Mouse (Mus musculus) ZHBTc4 (cell line): ENCODE measurements around the gene Iqschfp.

ENCODE experiments used
- DNase-seq: peaks from one replicate; pipeline ENCODE4 v3.0.0-alpha.2; 2011; ENCODE audit warnings: low read depth, low spot score

Gene Iqschfp

GRCm38 (mm10) chr3:67892026-67892705 lies at the start of gene Iqschfp, which contains the start of gene Iqcj:
TSS of gene Iqschfp (plus strand) at chr3:67892232.
TSS of gene Iqcj (plus strand) at chr3:67892220.
- no peak for DNase-seq

GRCm38 (mm10) chr3:67852397-67852796 lies 39.6 kb upstream of the Iqschfp start:
- no peak for DNase-seq

GRCm38 (mm10) chr3:67861524-67861923 lies 30.5 kb upstream of the Iqschfp start:
- no peak for DNase-seq

- DNase-seq = no peak
Observed at GRCm38 (mm10) chr3:67867420-67868065, 24.5 kb upstream of the Iqschfp start.

GRCm38 (mm10) chr3:67869424-67869823 lies 22.6 kb upstream of the Iqschfp start:
- DNase-seq = no peak

- no peak for DNase-seq
Observed at GRCm38 (mm10) chr3:67877253-67877652, 14.8 kb upstream of the Iqschfp start.

- DNase-seq = no peak
Observed at GRCm38 (mm10) chr3:67884335-67884734, 7.7 kb upstream of the Iqschfp start.

- no peak for DNase-seq
Observed at GRCm38 (mm10) chr3:67886176-67886575, 5.9 kb upstream of the Iqschfp start.

- DNase-seq = no peak
Observed at GRCm38 (mm10) chr3:67887251-67887650, 4.8 kb upstream of the Iqschfp start.

- DNase-seq = no peak
Observed at GRCm38 (mm10) chr3:67892768-67893167, 736 bp downstream of the Iqschfp start.

- no peak for DNase-seq
Observed at GRCm38 (mm10) chr3:67902517-67902916, 10.5 kb downstream of the Iqschfp start.

- no peak for DNase-seq
Observed at GRCm38 (mm10) chr3:67908586-67908985, 16.6 kb downstream of the Iqschfp start.

GRCm38 (mm10) chr3:67918098-67918497 lies 26.1 kb downstream of the Iqschfp start:
- no peak for DNase-seq

- no peak for DNase-seq
Observed at GRCm38 (mm10) chr3:67918634-67919259, 26.7 kb downstream of the Iqschfp start.

GRCm38 (mm10) chr3:67923095-67923494 lies 31.1 kb downstream of the Iqschfp start:
- DNase-seq = no peak

- DNase-seq = no peak
Observed at GRCm38 (mm10) chr3:67925453-67925852, 33.4 kb downstream of the Iqschfp start.

- no peak for DNase-seq
Observed at GRCm38 (mm10) chr3:67930424-67931133, 38.5 kb downstream of the Iqschfp start.

GRCm38 (mm10) chr3:67931181-67931580 lies 39.1 kb downstream of the Iqschfp start:
- no peak for DNase-seq

- no peak for DNase-seq
Observed at GRCm38 (mm10) chr3:67931914-67932313, 39.9 kb downstream of the Iqschfp start.

- DNase-seq = no peak
Observed at GRCm38 (mm10) chr3:67935829-67936228, 43.8 kb downstream of the Iqschfp start.

- no peak for DNase-seq
Observed at GRCm38 (mm10) chr3:67947000-67947399, 55.0 kb downstream of the Iqschfp start.

GRCm38 (mm10) chr3:67952517-67952940 lies 60.5 kb downstream of the Iqschfp start:
- DNase-seq = no peak
